Mouse (Mus musculus) liver, adult 2 months (tissue): ENCODE results near the gene Thyn1. TPM values are rescaled to one million over a fixed set of nuclear protein-coding genes. Genes with fewer than 3 reads are reported as not detected.

Experiments
- DNase-seq: peaks from one replicate; pipeline ENCODE4 v3.0.0-alpha.2; 2011; ENCODE audit warnings: low read depth, low spot score; ENCODE audit errors: extremely low read depth
- H3K27ac ChIP-seq: fragments of 200-500 bp; replicated peaks from 2 replicates; pipeline ENCODE4 v1.5.1; 2012; ENCODE audit warnings: low read depth, mild to moderate bottlenecking, control low read depth, inconsistent platforms, low read length; ENCODE audit not compliant: insufficient read depth
- H3K27me3 ChIP-seq: fragments of 200-500 bp; 2 replicates; pipeline ENCODE4 v1.6.1; 2012; ENCODE audit warnings: mild to moderate bottlenecking, moderate library complexity, low read length, inconsistent platforms; ENCODE audit not compliant: control insufficient read depth, insufficient read depth
- H3K36me3 ChIP-seq: fragments of 200-500 bp; 2 replicates; pipeline ENCODE4 v1.6.1; 2012; ENCODE audit warnings: low read length, inconsistent platforms; ENCODE audit not compliant: control insufficient read depth, insufficient read depth
- H3K4me1 ChIP-seq: fragments of 200-500 bp; 2 replicates; pipeline ENCODE4 v1.6.1; 2011; ENCODE audit warnings: low read length; ENCODE audit not compliant: control insufficient read depth, insufficient read depth
- H3K4me3 ChIP-seq: fragments of 200-500 bp; 2 replicates; pipeline ENCODE4 v1.5.1; 2011; ENCODE audit warnings: low read depth, mild to moderate bottlenecking, control low read depth, low read length, moderate library complexity; ENCODE audit not compliant: insufficient read depth
- H3K79me2 ChIP-seq: fragments of 200-500 bp; 2 replicates; pipeline ENCODE4 v1.6.1; 2012; ENCODE audit warnings: inconsistent platforms, mild to moderate bottlenecking, low read length, moderate library complexity; ENCODE audit not compliant: control insufficient read depth, insufficient read depth
- H3K9ac ChIP-seq: fragments of 200-500 bp; 2 replicates; pipeline ENCODE4 v1.6.1; 2012; ENCODE audit warnings: low read depth, mild to moderate bottlenecking, control low read depth, inconsistent platforms, low read length
- CTCF ChIP-seq: fragments of 200-500 bp; IDR thresholded peaks from 2 replicates; pipeline ENCODE4 v1.5.1; 2011; ENCODE audit warnings: low read depth, low read length, control low read depth
- POLR2A ChIP-seq: fragments of 200-500 bp; IDR thresholded peaks from 2 replicates; pipeline ENCODE4 v1.6.1; 2011; ENCODE audit warnings: low read length, control low read depth; ENCODE audit not compliant: insufficient read depth; ENCODE audit errors: extremely low read depth
- WGBS: fragments of 180-500 bp; shearing (Covaris S2); methylation state at CpG from one replicate; pipeline ENCODE4 v1.1.7; 2018; 5-methylcytosine and 5-hydroxymethylcytosine counted together
- polyA plus RNA-seq: library from polyadenylated mRNA; depleted of rRNA; stranded (reverse); fragments of >200 nt; gene quantifications from 2 replicates; pipeline ENCODE4 v1.2.3, GENCODE M21; 2012
- total RNA-seq: library from RNA; depleted of rRNA; stranded (reverse); fragments of >200 nt; gene quantifications from 2 replicates; pipeline ENCODE4 v1.2.3, GENCODE M21; 2014

Gene Thyn1
- total and polyA plus RNA-seq, 2 experiments, result 6.8 to 24.3 TPM

DNA sequence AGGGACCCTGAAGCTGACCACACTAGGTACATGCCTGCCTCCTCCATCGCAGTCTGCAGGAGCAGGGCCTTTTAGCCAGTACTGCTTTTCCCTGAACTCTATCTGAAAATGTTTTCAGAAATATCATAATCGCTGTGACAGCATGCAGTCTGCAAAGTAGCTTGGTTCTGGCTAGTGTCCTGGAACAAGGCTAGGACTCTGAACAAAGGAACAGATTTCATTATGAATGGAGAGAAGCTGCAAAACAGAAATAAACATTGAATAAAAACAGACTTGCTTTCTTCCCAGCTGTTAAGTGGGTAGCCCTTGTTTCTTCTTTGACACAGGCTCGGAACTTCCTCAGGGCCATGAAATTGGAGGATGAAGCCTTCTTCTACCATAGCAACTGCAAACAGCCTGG, 5.7 kb downstream of the Thyn1 start:
- H3K9ac ChIP-seq, result no peak overlapping the region
- H3K4me3 ChIP-seq, result no peak overlapping the region
- TF ChIP-seq POLR2A (no peak), CTCF (no peak)
- no peaks in the 10 kb centered on the region for H3K79me2 ChIP-seq
- no peaks in the 10 kb centered on the region for H3K27me3 ChIP-seq
- DNase-seq, result no peak
- H3K4me1 ChIP-seq, result no peaks in the 10 kb centered on the region
- H3K36me3 ChIP-seq, result peaks cover 56% of the 10 kb centered on the region
- WGBS, result 95% methylated on average over 3 of the region's 3 CpGs
- no peak overlapping the region for H3K27ac ChIP-seq

DNA sequence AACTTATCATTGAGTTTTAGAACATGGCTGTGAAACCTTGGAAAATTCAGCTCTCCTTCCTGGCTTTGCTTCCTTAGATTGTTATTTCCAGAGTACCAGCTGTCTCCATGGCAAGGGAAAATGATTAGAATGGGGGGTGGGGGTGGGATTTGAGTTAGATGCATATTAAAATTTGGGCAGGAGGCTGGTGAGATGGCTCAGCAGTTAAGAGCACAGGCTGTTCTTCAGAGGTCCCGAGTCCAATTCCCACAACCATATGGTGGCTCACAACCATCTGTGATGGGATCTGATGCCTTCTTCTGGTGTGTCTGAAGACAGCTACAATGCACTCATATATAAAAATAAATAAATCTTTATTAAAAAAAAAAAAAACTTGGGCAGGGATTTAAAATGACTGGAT, 6.4 kb downstream of the Thyn1 start:
- no peak overlapping the region for H3K27ac ChIP-seq
- 90% methylated on average over 1 of the region's 1 CpGs for WGBS
- no peak for DNase-seq
- no peaks in the 10 kb centered on the region for H3K27me3 ChIP-seq
- no peaks in the 10 kb centered on the region for H3K4me1 ChIP-seq
- TF ChIP-seq CTCF (no peak), POLR2A (no peak)
- peaks cover 56% of the 10 kb centered on the region for H3K36me3 ChIP-seq
- no peak overlapping the region for H3K4me3 ChIP-seq
- H3K79me2 ChIP-seq, result no peaks in the 10 kb centered on the region
- no peak overlapping the region for H3K9ac ChIP-seq

DNA sequence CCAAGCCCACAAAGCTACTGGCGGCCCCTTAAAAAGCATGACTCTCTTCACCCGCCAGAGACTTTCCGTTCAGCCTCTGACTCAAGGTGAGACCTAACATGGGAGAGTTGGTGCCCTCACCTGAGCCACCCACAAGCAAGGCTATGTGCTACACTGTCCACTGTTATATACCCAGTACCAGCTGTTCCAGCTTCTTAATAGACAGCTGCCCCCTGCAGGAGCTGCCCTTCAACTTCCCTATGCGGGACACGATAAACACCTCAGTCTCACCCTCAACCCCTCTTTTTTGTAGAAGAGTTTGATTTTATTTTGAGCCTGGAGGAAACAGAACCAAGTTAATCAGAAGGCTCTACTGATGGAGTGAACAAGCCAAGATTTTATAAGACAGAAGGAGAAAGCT, 7.4 kb downstream of the Thyn1 start:
- Histone ChIP-seq H3K36me3 (peaks cover 62% of the 10 kb centered on the region), H3K4me1 (no peaks in the 10 kb centered on the region), H3K4me3 (no peak overlapping the region), H3K27ac (no peak overlapping the region), H3K27me3 (no peaks in the 10 kb centered on the region), H3K9ac (no peak overlapping the region), H3K79me2 (no peaks in the 10 kb centered on the region)
- no peak for TF ChIP-seq POLR2A
- TF ChIP-seq CTCF, result no peak
- 88% methylated on average over 5 of the region's 5 CpGs for WGBS
- DNase-seq, result no peak

DNA sequence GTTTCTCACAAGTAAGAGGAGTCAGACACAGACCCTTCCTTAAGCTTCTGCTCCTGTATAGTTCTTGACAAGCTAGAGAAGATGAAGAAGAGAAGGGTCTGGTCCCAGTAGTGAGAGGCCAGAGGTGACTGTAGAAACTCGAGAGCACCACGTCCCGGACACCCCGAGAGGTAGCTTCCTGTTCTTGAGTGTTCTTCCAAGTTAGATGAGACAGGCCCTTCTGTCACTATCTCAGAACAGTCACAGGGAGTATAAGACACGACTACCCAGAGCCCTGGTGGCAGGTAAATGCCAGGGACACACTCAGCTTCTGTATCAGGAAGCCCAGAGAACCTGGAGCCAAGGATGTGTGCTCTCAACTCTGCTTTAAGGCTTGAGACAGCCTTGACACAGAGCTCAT, 9.7 kb downstream of the Thyn1 start:
- 86% methylated on average over 5 of the region's 5 CpGs for WGBS
- peaks cover 58% of the 10 kb centered on the region for H3K36me3 ChIP-seq
- no peaks in the 10 kb centered on the region for H3K27me3 ChIP-seq
- no peak for DNase-seq
- H3K4me1 ChIP-seq, result no peaks in the 10 kb centered on the region
- no peaks in the 10 kb centered on the region for H3K79me2 ChIP-seq
- no peak overlapping the region for H3K27ac ChIP-seq
- TF ChIP-seq POLR2A, result no peak
- no peak for TF ChIP-seq CTCF
- H3K9ac ChIP-seq, result no peak overlapping the region
- no peak overlapping the region for H3K4me3 ChIP-seq

- Histone ChIP-seq H3K27me3 (no peaks in the 10 kb centered on the region), H3K9ac (no peak overlapping the region), H3K4me1 (no peaks in the 10 kb centered on the region), H3K4me3 (no peak overlapping the region), H3K79me2 (no peaks in the 10 kb centered on the region), H3K36me3 (peaks cover 43% of the 10 kb centered on the region), H3K27ac (no peak overlapping the region)
- DNase-seq, result no peak
- TF ChIP-seq CTCF, result no peak
- WGBS, result 92% methylated on average over 4 of the region's 4 CpGs
Observed at GRCm38 (mm10) chr9:27011572-27011971, 12.1 kb downstream of the Thyn1 start.

DNA sequence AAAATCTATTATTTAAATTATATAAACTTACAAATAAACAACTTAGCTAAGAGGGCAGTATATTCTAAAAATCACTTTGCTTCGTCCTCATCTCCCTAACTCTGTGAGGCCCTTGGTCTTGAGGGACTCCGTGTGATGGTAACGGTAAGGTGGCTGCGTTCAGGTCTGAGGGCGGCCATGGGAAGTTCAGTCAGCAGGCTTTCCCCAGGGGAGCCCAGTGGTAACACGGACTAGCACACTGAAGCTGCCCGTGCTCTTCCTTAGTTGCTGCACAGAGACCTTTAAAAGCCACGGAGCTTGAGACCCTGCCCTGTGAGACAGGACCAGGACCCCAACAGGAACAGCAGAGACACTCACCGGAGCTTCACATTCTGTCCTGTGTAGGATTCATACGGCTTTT, 19.5 kb downstream of the Thyn1 start:
- 98% methylated on average over 10 of the region's 10 CpGs for WGBS
- no peaks in the 10 kb centered on the region for H3K4me1 ChIP-seq
- DNase-seq, result no peak
- no peak overlapping the region for H3K27ac ChIP-seq
- TF ChIP-seq POLR2A (no peak), CTCF (no peak)
- H3K36me3 ChIP-seq, result peaks cover 23% of the 10 kb centered on the region
- H3K9ac ChIP-seq, result no peak overlapping the region
- peaks cover 12% of the 10 kb centered on the region; the same call in 1 of the 2 replicates for H3K79me2 ChIP-seq
- H3K4me3 ChIP-seq, result no peak overlapping the region
- H3K27me3 ChIP-seq, result no peaks in the 10 kb centered on the region
